Mouse (Mus musculus): Measurements from ENCODE around the gene Rac3.
"Not testable (repeated sequence)": the region's sequence is repeated elsewhere in the genome, so short reads cannot be mapped to it uniquely, and the experiment has no call there.

The Rac3 gene

GRCm38 (mm10) chr11:120721124-120722066 is at the start of gene Rac3:
Gene Rac3, plus strand, starts transcription at chr11:120721470.
- peak in 1 of 2 experiments; percentile 35 for DNase-seq (ENCODE audit: low spot score in 2 of 2)

GRCm38 (mm10) chr11:120672687-120673593 is 48.3 kb upstream of the Rac3 start, which contains the start of gene Aspscr1:
Gene Aspscr1, plus strand, starts transcription at chr11:120672973.
- DNase-seq (ENCODE audit: low spot score in 2 of 2) = peak; percentile 93 to 94

- DNase-seq (ENCODE audit: low spot score in 2 of 2) = no peak
Observed at GRCm38 (mm10) chr11:120673594-120674122, 47.6 kb upstream of the Rac3 start.

- DNase-seq (ENCODE audit: low spot score in 2 of 2) = not testable (repeated sequence)
Observed at GRCm38 (mm10) chr11:120675875-120676274, 45.4 kb upstream of the Rac3 start.

GRCm38 (mm10) chr11:120676951-120677350 is 44.3 kb upstream of the Rac3 start:
- DNase-seq (ENCODE audit: low spot score in 2 of 2) = no peak

GRCm38 (mm10) chr11:120679909-120680308 is 41.4 kb upstream of the Rac3 start:
- peak in 1 of 2 experiments; percentile 40 for DNase-seq (ENCODE audit: low spot score in 2 of 2)

GRCm38 (mm10) chr11:120682683-120683082 is 38.6 kb upstream of the Rac3 start:
- no peak for DNase-seq (ENCODE audit: low spot score in 2 of 2)

- no peak for DNase-seq (ENCODE audit: low spot score in 2 of 2)
Observed at GRCm38 (mm10) chr11:120683536-120683935, 37.7 kb upstream of the Rac3 start.

- DNase-seq (ENCODE audit: low spot score in 2 of 2) = no peak
Observed at GRCm38 (mm10) chr11:120684086-120684485, 37.2 kb upstream of the Rac3 start.

- DNase-seq (ENCODE audit: low spot score in 2 of 2) = no peak
Observed at GRCm38 (mm10) chr11:120684660-120685059, 36.6 kb upstream of the Rac3 start.

GRCm38 (mm10) chr11:120686650-120687272 is 34.5 kb upstream of the Rac3 start:
- no peak for DNase-seq (ENCODE audit: low spot score in 2 of 2)

GRCm38 (mm10) chr11:120689365-120689764 is 31.9 kb upstream of the Rac3 start:
- no peak for DNase-seq (ENCODE audit: low spot score in 2 of 2)

GRCm38 (mm10) chr11:120692471-120693011 is 28.7 kb upstream of the Rac3 start:
- DNase-seq (ENCODE audit: low spot score in 2 of 2) = no peak

- no peak for DNase-seq (ENCODE audit: low spot score in 2 of 2)
Observed at GRCm38 (mm10) chr11:120693461-120693860, 27.8 kb upstream of the Rac3 start.

- DNase-seq (ENCODE audit: low spot score in 2 of 2) = no peak
Observed at GRCm38 (mm10) chr11:120695184-120695583, 26.1 kb upstream of the Rac3 start.

- DNase-seq (ENCODE audit: low spot score in 2 of 2) = no peak
Observed at GRCm38 (mm10) chr11:120695641-120696040, 25.6 kb upstream of the Rac3 start.

- DNase-seq (ENCODE audit: low spot score in 2 of 2) = no peak
Observed at GRCm38 (mm10) chr11:120696568-120696967, 24.7 kb upstream of the Rac3 start.

- no peak for DNase-seq (ENCODE audit: low spot score in 2 of 2)
Observed at GRCm38 (mm10) chr11:120697741-120698140, 23.5 kb upstream of the Rac3 start.

- DNase-seq (ENCODE audit: low spot score in 2 of 2) = no peak
Observed at GRCm38 (mm10) chr11:120703696-120704454, 17.4 kb upstream of the Rac3 start.
